Mouse (Mus musculus): ENCODE measurements around the gene Tnfrsf17.
"Not testable (repeated sequence)": the region's sequence is repeated elsewhere in the genome, so short reads cannot be mapped to it uniquely, and the experiment has no call there.

The Tnfrsf17 gene

DNA sequence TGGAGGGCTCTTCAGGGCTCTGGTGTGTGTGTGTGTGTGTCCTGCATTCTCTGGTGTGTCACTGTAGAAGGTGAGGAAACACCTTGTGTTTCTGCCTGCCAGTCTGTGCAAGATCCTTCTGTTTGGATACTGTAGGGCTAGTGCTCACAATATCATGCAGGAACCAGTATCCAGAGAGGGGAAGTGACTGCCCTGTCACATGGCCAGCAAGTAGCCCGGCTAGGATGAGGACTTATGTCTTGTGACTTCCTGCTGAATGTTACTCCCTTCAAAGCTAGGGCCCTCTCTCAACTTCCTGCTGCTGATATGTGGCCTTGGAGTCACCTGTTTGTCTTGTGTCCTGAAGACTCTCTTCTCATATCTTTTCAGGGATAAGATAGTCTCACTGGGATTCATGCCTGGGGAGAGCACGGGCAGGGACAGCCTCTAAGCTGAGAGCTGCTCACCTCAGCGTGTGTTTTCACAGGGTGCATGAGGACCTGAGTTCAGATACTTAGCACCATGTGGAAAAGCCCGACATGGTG lies 29.7 kb downstream of the Tnfrsf17 start:
- peak; percentile 50 to 58 for DNase-seq

DNA sequence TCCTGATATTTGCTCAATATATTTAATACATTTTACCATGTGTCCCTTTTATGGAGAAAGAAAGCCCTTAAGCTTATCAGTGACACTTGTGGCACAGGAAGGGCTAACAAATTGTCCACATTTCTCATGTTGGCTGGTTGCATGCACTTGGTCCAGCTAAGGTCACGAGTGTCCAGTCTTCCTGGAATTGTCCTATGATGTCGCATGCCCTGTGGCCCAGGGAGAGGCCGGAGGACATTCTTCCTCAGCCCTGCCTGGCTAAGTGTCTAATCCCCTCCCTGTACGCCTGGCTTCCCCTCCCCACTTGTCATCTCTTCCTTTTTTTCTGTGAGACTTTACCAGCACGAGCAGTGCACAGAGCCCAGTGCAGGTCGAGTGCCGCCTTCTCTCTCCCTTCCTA lies 38.3 kb downstream of the Tnfrsf17 start:
- DNase-seq, result peak; percentile 53 to 57

DNA sequence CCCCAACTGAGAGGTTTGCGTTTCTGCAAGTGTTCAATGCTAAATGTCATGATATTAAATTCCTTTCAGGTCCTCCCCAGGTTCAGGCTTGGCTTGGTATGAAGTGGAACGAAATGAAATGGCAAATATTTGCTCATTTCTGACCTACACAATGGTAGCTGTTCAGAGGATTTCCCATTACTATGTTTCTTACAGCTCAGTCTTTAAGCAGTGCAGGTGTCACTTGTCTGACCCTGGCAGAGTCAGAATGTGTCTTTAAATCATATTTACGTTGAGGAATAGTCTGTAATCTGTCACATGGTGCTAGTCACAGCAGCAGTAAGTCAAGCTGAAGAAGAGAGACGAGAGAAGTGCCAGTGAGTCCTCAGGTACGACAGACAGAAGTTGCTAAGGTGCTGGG lies 45.6 kb downstream of the Tnfrsf17 start:
- DNase-seq, result no peak

DNA sequence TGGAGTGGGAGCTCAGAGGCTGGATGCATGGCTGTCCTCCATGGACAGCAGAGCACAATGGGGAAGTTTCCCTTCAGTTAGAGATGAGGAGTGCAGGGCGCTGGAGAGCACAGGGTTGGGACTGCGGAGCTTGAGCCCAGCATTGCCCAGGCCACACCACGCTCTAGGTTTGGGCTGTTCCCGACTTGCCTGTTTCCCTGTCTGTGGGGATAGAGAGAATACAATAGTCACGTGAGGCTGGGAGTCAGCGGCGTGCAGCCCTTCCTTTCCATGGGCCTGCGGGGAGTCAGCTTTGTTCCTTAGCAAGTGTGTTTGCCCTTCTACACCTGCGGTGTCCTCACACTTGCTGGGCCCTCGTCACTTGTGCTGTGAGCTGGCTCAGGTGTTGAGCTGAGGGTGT lies 46.3 kb downstream of the Tnfrsf17 start:
- DNase-seq, result no peak

DNA sequence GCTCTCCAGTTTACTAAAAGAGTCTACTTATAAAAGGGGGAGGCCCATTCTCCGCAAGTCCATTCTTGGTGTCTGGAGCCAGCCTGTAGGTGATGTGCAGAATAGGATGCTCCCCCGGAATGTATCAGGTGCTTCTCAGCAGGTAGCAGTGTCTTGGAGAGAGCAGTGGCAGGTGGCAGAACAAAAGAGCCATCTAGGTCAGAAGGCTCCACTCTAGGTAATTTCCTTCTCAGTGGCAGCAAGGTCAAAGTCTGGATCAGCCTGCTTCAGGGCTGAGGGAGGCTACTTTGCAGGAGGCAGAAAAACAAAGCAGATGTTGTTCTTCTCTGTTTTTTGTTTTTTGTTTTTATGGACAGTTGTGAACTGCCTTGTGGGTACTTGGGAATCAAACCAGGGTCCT lies 47.0 kb downstream of the Tnfrsf17 start:
- DNase-seq, result not testable (repeated sequence)

DNA sequence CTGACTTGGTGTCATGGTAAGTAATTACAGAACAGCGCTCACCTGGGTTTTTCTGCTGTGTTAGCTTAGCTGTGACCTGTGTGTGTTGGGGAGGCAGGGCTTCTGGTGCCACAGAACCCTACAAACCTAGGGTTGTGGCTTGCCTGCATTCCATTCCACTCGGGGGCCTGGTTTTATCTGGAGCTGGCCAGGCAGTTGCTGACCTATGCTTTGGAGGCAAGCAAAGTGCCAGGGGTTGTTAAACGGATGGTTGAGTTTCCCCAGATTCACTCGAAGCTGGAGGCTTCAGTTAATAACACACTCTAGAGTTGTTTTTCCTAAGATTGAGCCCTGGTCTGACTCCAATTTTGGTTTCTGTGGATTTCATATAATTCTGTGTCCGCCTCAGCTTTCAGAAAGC lies 52.0 kb downstream of the Tnfrsf17 start:
- peak; percentile 84 to 95 for DNase-seq

DNA sequence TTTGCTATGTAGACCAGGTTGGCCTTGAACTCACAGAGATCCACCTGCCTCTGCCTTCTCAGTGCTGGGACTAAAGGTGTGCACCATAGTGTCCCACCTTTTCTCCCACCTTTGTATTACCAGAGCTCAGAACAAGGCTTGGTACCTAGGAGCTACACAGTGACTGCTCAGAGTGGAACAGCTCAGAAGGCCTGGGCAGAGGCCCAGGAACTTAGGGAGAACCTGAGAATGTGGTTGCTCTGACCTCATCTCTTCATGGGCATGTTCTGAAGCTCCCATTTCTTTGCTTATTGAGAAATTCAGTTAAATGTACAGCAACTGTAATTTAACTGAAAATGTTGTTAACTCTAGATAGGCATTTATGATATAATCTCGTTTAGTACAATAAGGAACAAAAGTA lies 53.2 kb downstream of the Tnfrsf17 start:
- DNase-seq, result peak; percentile 40 to 57

DNA sequence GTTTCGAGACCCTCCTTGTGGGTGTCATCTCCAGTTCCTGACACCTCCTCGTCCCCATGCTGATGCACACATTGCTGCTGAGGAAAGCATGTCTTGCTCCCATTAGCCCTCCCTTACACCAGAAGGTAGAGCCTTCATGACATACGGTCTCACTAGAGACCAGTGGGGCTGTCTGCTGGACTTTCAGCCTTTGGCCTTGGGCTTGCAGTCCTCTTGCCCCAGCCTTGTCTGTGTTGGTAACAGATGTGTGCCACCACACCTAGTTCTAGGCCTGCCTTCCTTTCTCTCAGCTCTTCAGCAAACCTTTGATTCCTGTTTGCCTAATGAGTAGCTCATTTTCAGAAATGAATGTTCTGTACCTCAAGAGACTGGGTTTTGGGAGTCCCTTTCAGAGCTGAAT lies 54.8 kb downstream of the Tnfrsf17 start:
- DNase-seq, result peak; percentile 53 to 61

DNA sequence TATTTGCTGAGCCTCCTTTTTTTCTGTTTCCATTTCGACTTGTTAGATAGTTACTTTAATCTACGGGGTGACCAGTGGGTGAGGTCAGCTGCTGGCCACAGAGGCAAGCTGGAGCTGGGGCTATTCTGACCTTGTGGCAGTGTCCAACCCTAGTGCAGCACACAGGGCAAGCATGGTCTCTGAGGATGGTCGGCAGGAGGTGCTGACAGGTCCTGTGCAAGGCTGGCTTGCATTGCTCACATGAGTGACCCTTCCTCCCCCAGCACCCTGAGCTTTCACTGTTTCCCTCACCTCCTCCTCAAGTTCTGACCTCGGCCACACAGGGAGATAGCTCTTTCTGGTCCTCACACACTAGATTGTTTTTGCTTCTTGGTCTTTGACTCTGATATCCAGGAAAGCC lies 55.5 kb downstream of the Tnfrsf17 start:
- DNase-seq, result no peak

DNA sequence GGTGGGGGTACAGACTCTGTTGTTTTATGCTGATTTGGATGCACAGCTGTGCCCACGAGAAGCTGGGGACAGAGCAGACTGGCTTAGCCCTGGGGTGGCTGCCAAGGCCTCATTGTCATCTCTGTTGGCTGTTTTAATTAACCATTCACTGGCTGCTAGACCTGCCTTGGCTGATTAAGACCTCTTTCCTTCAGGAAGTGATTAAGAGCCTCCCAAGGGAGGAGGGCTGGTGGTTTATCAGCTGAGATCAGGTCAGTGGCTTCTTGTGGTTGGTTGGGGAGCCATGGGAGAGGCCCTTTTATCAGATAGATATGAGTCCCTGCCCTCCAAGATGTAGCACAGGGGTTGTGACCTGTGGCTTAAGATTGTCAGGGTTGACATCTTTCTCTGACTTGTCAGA lies 56.0 kb downstream of the Tnfrsf17 start:
- peak; percentile 60 to 68 for DNase-seq
